Mouse (Mus musculus) mature B cell (primary cell): ENCODE data around the gene Cfdp1.

ENCODE experiments used
- in situ Hi-C: fragments of 300-500 bp; cut with MboI; formaldehyde crosslinking; loops from 2 replicates; pipeline ENCODE4 v1.14.3; 2019

Gene Cfdp1

DNA sequence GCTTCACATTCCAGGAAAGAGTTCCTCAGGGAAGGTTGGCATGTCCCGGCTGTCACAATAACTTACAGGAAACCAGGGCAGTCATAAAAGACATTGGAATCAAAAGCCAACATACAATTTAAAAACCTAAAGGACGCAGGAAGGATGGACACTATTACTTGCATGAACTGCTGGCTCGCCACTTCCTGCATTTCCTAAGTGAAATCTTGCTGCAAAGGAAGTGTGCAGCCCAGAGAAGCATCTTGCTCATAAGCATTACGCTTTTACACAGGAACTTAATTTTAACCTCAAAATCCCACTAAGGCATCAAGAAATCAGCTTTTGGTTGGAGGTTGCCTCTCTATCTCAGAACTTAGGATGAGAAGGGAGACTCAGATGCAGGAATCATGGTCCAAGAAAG lies 9.2 kb upstream of the Cfdp1 start:
- in situ Hi-C loops, result loop anchor here (25.0 kb wide), 1 partner anchor 1774 kb away; the partner anchor contains the start of genes Mon1b and Syce1l

DNA sequence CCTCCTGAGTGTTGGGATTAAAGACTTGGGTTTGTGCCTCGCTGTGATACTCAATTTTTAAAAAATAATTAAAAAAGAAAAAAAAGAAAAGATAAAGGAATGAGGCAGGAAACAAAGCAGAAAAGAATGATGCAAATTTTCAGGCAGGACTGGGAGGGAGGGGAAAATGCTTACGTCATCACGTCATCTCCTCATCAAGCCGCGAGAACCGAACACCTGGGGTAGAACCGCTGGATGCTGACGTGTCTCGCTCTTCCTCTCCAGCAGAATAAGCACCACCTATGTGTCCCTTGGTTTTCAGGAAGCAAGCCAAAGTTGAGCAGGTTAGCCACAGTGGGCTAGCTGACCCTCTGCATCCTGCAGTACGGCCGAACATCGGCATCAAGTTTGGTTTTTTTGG lies 1.9 kb upstream of the Cfdp1 start:
- in situ Hi-C loops, result loop anchor here (25.0 kb wide), 1 partner anchor 1781 kb away; the partner anchor contains the start of genes Mon1b and Syce1l

DNA sequence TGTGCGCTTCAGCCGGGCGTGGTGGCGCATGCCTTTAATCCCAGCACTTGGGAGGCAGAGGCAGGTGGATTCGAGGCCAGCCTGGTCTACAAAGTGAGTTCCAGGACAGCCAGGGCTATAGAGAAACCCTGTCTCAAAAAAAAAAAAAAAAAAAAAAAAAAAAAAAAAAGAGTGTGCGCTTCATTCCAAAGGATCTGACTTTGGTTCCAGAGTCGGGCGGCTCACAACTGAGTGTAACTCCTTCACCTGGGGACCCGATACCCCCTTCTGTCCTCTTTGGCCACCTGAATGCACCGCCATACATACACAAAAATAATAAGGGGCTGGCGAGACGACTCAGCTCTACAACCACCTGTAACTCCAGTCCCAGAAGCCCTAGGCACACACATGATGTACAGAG lies 872 bp downstream of the Cfdp1 start:
- in situ Hi-C loops, result loop anchor here (25.0 kb wide), 1 partner anchor 1784 kb away; the partner anchor contains the start of genes Mon1b and Syce1l

DNA sequence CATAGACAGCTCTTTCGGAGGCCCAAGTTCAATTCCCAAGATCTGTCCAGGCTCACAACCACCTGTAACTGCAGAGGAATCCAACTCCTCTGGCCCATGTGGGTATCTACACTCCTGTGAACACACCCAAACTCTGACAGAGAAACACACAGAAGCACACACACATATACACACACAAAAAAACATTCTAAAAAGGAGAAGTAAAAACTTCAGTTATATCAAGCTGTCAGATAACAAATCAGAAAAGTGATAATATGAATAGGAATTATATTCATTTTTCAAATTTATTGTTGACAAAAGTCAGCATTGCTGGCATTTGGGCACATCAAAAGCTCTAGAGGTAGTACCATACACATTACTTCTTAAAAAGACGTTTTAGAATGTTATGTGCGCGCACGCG lies 7.3 kb downstream of the Cfdp1 start:
- in situ Hi-C loops, result no loop called here

DNA sequence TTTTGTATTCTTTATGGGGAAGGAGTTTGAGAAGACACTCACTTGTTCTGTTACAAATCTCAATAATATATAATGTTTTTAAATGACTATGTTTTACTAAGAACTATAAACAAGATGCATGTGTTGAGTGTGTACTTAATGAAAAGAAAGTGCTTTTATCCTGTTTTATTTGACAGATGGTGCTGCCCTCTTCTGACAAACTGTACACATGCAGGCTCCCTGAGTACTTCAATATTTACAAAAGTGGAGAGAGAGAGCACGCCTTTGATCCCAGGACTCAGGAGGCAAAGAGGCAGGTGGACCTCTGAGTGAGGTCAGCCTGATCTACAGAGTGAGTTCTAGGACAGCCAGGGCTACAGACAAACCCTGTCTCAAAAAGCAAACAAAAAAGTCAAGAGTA lies 18.6 kb downstream of the Cfdp1 start:
- in situ Hi-C loops, result no loop called here

DNA sequence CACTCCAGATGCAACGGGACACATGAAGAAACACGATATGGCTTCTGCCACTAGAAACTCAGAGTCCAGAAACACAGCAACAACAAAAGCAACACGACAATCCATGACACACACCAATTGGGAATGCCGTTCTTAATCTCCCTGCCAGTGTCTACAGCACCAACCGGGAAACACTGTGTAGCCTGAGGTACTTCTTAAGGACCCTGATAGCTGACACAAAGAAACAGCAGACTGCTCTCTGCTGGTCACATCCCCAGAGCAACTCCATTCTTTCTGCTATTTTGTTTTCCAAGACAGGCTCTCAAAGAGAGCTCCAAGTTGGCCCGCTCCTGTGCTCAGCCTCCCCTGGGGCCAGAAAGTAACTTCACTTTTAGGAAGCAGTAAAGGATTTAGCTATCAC lies 20.1 kb downstream of the Cfdp1 start:
- in situ Hi-C loops, result no loop called here

DNA sequence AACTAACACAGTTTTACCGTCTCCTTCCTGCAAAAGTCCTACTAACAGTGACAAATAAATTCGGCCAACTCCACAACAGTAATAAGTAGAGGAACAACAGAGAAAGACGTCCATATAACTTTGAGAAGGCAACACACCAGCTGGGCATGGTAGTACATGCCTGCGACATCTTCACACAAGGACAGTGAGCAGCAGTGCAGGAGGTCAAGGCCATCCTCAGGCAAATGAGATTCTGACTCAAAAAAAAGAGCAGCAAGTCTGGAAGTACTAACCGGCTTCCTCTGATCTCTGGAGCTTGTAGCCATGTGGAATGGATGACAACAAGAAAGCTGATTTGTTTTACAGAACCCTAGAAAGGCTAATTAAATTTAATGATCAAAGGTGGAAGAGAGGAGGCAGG lies 21.1 kb downstream of the Cfdp1 start:
- in situ Hi-C loops, result no loop called here

DNA sequence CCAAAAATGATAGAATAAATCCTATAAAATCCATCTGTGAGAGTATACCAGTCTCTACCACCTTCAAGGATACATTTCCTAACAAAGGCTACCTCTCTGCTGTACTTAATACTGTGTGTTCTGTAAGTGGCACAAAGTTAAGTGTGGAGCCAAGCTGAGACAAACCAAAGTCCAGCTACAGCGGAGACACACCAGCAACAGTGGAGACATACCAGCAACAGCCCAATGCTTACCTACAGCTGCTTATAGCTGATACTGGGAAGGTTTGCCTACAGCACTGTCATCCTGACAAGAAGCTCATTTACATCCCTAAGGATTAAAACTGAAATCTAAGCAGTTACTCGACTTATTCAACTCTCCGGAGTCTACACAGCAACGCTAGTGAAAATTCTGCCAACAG lies 22.1 kb downstream of the Cfdp1 start:
- in situ Hi-C loops, result no loop called here

DNA sequence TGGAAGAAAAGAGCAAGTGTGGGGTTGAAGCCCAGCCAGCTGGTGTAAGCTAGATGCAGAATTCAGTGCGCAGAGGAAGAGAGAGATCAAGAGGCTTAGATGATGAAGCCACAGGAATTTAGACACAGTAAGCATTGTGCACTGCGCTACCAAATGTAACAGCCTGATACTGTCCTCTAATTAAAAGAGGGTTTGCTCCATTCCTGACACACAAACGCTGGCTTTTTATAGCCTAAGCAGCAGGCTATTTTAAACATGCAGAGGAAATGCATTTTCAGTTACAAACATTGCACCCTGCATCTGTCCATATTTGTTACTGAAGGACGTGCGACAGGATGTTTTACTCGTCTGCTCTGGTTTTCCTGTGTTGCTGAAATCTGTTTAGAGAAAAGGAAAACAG lies 25.5 kb downstream of the Cfdp1 start:
- in situ Hi-C loops, result no loop called here

DNA sequence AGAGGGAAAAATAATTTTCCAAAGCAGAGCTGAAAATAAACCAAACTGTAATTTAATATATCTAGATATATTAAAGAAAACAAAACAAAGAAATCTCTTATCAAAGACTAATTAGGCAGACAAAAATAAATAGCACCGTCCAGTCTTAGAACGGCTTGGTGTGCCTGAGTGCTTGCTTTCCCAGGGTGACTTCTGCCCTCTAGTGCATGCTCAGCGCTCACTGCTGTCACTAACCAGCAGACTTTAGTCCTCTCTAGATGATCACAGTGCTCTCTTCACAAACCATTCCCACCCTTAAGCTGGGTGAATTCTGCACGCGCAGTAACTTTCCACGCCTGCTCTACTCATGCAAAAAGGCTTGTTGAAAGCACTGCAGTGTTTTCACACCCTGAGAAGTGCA lies 28.9 kb downstream of the Cfdp1 start:
- in situ Hi-C loops, result no loop called here

DNA sequence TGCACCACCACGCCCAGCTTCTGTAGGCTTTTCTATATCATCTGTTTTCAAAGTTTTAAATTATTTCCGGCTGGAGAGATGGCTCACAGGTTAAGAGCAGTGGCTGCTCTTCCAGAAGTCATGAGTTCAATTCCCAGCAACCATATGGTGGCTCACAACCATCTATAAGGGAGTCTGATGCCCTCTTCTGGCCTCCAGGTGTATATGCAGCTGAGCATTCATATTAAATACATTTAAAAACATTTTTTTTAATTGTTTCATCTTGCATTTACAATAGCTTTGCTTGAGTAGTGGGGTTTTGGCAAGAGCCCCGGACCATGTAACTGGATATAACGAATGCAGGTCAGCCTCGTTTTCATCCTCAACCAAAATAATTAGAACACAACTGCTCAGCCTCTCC lies 29.8 kb downstream of the Cfdp1 start:
- in situ Hi-C loops, result no loop called here

DNA sequence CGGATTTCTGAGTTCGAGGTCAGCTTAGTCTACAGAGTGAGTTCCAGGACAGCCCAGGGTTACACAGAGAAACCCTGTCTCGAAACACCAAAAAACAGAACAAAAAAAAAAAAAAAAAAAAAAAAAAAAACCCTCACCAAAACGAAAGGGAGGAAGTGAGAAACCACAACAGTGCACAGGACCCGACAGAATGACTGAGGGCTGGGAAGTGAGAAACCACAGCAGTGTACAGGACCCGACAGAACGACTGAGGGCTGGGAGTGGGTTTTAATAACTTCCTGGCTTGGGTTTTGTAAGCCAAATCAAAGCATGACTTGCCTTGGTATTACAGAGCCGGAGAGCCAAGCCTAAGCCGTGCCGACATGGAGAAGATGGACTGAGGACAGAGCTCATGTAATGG lies 32.9 kb downstream of the Cfdp1 start:
- in situ Hi-C loops, result no loop called here

DNA sequence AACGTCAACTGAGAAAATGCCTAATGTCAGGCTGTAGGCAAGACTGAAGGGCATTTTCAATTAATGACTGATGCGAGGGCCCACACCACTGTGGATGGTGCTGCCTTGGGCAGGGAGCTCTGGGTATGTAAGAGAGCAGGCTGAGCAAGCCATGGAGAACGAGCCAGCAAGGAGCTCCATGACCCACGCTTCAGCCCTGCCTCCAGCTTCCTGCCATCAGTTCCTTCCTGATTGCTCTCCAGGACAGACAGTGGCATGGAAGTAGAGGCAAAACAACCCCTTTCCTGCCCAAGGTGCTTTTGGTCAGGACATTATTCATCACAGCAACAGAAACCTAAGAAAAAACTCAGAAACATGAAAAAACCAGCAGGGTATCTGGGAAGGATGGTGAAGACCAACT lies 33.4 kb downstream of the Cfdp1 start:
- in situ Hi-C loops, result no loop called here

DNA sequence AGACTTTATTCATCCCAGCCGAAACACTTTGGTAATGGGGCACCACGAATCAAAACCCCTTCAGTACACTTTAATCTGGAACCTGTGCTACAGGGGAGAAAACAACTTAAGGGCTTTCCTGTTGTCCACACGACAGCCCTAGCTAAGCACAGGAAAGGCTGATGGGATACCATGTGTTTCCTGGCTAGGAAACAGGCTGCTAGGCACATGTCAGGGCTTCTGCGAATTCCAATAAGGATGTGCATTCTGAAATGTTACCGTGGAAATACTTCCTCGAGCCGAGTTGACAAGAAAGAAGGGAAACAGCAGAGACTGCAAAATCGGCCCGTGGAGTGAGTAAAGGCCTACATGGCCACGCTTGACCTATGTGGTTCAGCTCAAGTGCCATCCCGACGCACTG lies 34.1 kb downstream of the Cfdp1 start:
- in situ Hi-C loops, result no loop called here

DNA sequence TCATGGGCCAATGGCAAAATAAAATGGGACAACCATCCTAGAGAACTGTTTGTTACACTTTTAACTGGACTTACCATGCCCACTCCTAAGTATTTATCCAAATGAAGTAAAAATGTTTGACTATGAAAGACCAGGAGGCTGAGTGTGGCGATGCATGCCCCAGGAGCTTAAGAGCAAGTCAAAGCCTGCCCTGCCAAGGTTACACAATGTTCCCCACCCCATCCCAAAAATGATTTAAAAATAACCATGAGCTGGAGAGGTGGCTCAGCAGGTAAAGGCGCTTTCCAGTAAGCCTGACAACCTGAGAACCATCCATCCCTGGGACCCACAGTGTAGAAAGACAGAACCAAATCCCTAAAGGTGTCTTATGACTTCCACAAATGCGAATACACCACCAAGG lies 35.5 kb downstream of the Cfdp1 start:
- in situ Hi-C loops, result no loop called here

DNA sequence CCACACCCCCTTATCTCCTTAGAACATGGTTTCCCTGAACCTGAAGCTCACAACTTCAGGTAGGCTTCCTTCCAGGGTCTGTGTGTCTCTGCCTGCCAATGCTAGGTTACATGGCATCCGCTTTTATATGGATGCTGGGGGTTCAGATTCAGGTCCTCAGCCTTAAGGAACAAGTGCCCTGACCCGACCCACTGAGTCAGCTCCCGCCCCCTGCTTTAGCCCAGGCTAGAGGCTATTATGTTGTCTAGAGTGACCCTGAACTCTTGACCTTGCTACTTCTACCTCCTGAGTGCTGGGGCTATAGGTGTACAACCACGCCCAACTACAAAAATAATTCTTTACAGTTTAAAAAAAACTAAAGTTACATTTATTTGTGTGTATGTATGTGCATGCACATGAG lies 39.0 kb downstream of the Cfdp1 start:
- in situ Hi-C loops, result no loop called here

DNA sequence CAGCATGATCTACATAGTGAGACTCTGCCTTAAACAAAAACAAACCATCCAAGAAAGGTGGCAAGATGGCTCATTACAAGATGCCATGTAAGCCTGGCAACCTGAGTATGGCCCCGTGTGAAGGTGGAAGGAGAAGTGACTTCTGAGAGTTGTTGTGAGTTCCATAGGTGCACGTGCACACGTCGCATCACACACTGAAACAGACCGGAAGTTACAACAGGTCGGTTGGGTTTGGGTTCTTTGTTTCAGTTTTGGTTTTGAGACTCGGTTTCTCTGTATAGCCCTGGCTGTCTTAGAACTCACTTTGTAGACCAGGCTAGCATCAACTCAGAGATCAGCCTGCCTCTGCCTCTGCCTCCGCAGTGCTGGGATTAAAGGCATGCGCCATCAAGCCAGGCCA lies 40.3 kb downstream of the Cfdp1 start:
- in situ Hi-C loops, result no loop called here

DNA sequence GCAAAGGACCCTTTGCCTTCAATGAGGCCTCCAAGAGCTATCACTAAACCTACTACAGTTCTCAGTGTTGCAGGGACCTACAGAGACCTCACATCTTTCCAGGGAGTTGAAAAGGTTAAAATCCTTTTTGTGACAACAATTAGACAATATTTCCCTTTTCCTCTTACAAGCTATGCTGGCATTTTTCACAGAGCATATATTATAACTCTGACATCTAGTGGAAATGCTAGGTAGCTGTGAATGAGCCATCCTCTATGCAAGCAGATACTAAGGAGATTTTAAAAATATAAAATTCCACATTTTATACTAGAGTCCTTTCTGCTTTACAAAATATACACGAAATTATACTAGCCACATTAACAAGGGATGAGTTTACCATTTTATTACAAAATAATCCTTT lies 41.3 kb downstream of the Cfdp1 start:
- in situ Hi-C loops, result no loop called here

DNA sequence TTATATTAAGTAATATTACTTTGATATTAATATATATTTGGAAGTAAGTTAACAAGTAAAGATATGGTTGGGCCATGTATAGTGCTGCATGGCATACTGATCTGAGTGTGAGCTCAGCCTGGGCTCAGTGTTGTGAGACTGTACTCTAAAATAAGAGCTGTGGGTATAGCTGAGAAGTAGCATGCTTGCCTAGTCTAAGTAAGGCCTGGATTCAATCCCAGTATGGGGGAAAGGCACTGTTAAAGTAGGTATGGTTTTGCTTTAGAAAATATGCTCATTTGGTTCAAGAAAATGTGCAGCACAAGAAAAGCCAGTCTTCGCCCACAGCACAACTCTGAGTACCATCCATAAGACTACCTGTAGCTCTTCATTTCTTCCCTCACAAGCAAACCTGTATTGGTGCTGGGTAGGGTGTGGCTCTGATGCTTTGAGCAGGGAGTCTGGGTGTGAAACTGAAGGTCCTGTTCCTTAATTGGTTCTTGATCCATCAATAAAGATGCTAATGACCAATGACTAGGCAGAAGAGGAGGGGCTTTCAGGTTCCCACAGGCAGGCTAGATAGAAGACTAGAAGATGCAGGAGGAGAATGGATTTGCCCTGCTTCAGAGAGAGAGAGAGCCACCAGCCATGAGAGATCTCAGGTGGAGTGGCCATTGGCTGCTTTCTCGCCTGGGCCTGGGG lies 43.3 kb downstream of the Cfdp1 start:
- in situ Hi-C loops, result no loop called here

DNA sequence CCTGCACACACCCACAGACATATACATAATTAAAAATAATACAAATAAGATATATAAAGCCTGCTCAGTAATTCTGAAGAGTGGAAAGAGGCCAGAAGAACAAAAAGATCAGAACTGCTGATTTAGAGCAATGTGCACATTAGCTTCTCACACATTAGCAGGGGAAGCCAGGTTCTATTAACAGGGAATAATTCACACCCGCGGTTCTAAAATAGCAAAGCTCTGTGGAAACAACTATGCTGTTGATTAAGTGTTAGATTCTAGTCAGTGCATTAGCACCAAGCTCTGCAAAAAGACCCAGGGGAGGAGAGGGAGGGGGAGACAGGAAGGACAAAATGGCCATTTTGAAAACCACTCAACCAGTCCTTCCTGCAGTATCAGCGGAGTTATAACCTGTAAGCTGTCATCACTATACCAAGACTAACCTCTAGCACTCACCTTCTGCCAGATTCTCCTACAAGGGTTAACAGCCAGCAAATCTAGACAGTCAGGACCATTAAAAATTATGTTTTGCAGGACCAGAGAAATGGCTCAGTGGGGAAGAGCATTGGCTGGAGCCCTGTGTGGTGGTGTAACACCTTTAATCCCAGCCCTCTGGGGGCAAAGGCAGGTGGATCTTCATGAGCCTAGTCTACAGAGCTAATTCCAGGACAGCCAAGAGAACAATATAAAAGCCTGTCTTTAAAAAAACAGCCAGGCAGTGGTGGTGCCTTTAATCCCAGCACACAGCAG lies 45.0 kb downstream of the Cfdp1 start:
- in situ Hi-C loops, result no loop called here

DNA sequence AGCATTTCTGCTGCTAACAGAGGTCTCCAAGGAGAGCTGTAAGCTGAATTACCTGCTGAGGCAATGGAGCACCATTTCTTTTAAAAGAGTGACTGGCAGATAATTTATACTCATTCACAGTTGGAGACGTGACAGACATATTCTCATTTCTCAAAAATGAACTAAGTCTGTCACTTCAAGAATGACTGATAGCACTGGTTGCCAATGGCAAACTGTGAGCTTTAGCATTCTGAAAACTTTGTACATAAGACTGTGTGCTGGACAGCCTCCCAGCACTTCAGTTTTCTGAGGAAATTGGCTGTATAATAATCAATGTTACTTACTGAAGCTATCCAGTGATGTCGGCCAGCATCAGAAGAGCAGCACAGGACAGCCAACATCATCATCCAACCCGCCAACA lies 46.1 kb downstream of the Cfdp1 start:
- in situ Hi-C loops, result no loop called here

DNA sequence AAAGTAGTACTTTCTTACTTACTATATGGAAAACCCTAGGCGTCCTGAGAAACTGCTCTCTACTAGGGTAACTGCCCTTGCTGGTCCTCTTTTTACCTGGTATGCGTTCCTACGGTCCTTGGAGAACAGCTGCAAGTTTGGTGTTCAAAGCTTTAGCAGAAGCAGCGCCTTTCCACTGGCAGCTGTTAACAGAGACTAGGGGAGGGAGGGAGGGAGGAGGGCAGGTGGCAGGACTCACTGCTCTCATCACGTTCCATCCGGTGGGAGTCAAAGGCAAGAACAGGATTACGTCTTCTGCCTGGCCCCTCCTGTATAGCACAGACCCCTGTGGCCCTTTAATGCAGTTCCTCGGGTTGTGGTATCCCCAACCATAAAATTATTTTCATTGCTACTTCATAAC lies 50.7 kb downstream of the Cfdp1 start:
- in situ Hi-C loops, result no loop called here

DNA sequence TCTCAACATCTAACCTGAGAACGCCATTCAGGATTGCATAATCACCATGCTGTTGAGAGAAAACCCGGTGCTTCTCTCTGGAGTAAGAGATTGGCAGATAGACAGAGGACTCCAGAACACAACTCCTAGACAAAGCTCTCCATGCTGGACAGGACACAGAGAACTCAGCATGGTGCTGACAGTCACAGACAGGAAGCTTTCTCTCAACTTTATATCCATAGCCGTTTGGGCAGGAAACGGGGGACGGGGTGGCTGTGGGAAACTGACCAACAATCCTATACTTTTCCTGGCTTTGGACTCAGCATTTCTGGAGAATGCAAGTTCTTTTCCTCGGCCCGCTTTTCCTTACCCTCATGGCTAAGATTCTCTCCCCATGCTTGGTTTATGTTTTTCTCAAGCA lies 51.8 kb downstream of the Cfdp1 start:
- in situ Hi-C loops, result no loop called here

DNA sequence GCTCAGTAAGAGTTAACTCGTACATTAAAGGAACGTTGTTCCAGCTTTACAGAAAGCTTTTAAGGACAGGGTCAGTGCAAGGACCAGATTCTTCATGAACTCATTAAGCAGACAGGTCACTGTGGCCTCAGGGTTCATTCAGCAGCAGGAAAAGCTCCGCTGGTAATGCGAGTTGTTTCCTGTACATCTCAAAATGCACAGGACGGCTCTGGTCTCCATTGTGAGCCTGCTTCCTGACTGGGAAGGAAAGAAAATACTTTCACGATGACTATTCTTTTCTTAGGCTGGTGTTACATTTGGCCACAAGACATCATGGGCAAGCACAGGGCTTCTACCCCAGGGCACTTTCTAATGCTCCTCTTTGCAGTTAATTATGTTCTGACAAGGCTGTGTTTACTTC lies 52.6 kb downstream of the Cfdp1 start:
- in situ Hi-C loops, result no loop called here
